Mouse (Mus musculus): Measurements from ENCODE around the gene Vmn1r207-ps. TPM values are rescaled to one million over a fixed set of nuclear protein-coding genes. Genes with fewer than 3 reads are reported as not detected.
A peak's percentile ranks its signal among the peaks of the same experiment; 100 is the strongest.
"Not testable (repeated sequence)": the region's sequence is repeated elsewhere in the genome, so short reads cannot be mapped to it uniquely, and the experiment has no call there.

Vmn1r207-ps gene
- total RNA-seq (2021), result under 1 TPM; 0.07 to 0.11 TPM

GRCm38 (mm10) chr13:22729529-22729928 is at the start of gene Vmn1r207-ps:
Gene Vmn1r207-ps, minus strand, starts transcription at chr13:22729629.
- not testable (repeated sequence) for DNase-seq (ENCODE audit: low spot score in 2 of 2)

GRCm38 (mm10) chr13:22777300-22777699 is 47.9 kb upstream of the Vmn1r207-ps start, which contains the start of gene Vmn1r208:
Gene Vmn1r208, minus strand, starts transcription at chr13:22777400.
- intact Hi-C loops (cut with DNase I); DNase-seq (ENCODE audit: low spot score in 2 of 2): not testable (repeated sequence)

More at GRCm38 (mm10) chr13:22729529-22729928, at the start of gene Vmn1r207-ps:
- intact Hi-C loops (cut with DNase I), result not testable (repeated sequence)

GRCm38 (mm10) chr13:22771592-22771991 is 42.2 kb upstream of the Vmn1r207-ps start:
- DNase-seq (ENCODE audit: low spot score in 2 of 2); intact Hi-C loops (cut with DNase I): not testable (repeated sequence)

- DNase-seq (ENCODE audit: low spot score in 2 of 2), result peak in 1 of 2 experiments; percentile 1
- intact Hi-C loops (cut with DNase I), result loop anchor here (5.0 kb wide), 1 partner anchor 520 kb away; no protein-coding TSS in a partner anchor
These were observed 18.1 kb upstream of the Vmn1r207-ps start for GRCm38 (mm10) chr13:22747524-22747923.

DNA sequence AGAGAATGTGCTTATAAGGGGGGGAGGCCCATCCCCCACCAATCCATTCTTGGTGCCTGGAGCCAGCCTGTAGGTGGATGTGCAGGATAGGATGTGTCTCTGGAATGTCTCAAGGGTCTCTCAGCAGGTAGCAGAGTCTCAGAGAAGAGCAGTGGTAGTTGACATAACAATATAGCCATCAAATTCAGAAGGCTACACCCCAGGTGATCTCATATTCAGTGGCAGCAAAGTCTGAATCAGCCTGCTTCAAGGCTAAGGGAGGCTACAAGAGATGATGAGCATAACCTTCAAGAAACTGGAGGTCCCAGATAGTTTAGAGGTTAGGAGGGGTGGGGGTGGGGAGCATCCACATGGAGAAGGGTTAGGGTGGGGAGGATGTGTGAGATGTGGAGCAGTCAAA is 22.5 kb downstream of the Vmn1r207-ps start:
- DNase-seq (ENCODE audit: low spot score in 2 of 2); intact Hi-C loops (cut with DNase I): not testable (repeated sequence)

DNA sequence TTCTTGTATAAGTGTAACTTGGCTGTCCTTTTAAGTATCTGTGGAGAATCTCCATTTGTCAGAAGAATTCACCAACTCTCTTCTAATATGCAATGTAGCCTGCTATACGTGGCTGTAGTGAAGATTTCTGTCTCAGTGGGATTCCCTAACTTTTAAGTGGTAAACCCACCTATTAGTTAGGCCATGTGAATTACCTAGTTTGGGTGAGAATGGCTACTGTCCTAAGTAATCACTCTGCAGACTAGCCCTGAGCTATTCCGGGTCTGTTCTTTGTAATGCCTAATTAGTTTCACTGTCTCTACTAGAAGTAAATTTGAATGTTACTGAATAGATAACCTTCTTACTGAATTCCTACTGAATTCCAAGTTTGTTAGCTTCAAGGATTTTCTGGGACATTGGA is 26.5 kb downstream of the Vmn1r207-ps start:
- DNase-seq (ENCODE audit: low spot score in 2 of 2); intact Hi-C loops (cut with DNase I): not testable (repeated sequence)

Other genes starting within 250 kb of the Vmn1r207-ps start
- gene Vmn1r202, start 224.2 kb downstream of the Vmn1r207-ps start, total RNA-seq (2021), result under 1 TPM in 1 of 2 experiments, not detected in 1; 0.09 TPM
- not detected for gene Vmn1r203, start 211.5 kb downstream of the Vmn1r207-ps start, total RNA-seq (2021)
- gene Vmn1r204, start 176.4 kb downstream of the Vmn1r207-ps start, total RNA-seq (2021), result not detected
- not detected for gene Vmn1r205, start 136.6 kb downstream of the Vmn1r207-ps start, total RNA-seq (2021)
- gene Vmn1r206, start 105.4 kb downstream of the Vmn1r207-ps start, total RNA-seq (2021), result under 1 TPM in 1 of 2 experiments, not detected in 1; 0.32 TPM
- not detected for gene Vmn1r208, start 47.8 kb upstream of the Vmn1r207-ps start, total RNA-seq (2021)
- gene Vmn1r209, start 80.1 kb upstream of the Vmn1r207-ps start, total RNA-seq (2021), result under 1 TPM in 1 of 2 experiments, not detected in 1; 0.07 TPM
- gene Vmn1r210, start 101.7 kb upstream of the Vmn1r207-ps start, total RNA-seq (2021), result not detected
- not detected for gene Vmn1r211, start 127.9 kb upstream of the Vmn1r207-ps start, total RNA-seq (2021)
- gene Vmn1r212, start 154.6 kb upstream of the Vmn1r207-ps start, total RNA-seq (2021), result not detected